Mouse (Mus musculus) myocyte (in vitro differentiated cells): ENCODE data around the gene Glrb.

Source experiments
- CEBPB ChIP-seq: IDR thresholded peaks from 2 replicates; pipeline ENCODE4 v1.6.1; 2011; ENCODE audit warnings: mild to moderate bottlenecking, moderate library complexity; ENCODE audit not compliant: poor library complexity, insufficient read depth, severe bottlenecking
- E2F4 ChIP-seq: IDR thresholded peaks from one replicate; pipeline ENCODE4 v1.6.1; 2011; ENCODE audit warnings: mild to moderate bottlenecking, control low read depth, moderate library complexity; ENCODE audit not compliant: insufficient read depth
- MAX ChIP-seq: IDR thresholded peaks from one replicate; pipeline ENCODE4 v1.6.1; 2011; ENCODE audit warnings: low read depth, mild to moderate bottlenecking, control low read depth
- MYOD1 ChIP-seq, 3 experiments: IDR thresholded peaks; one replicate each; pipeline ENCODE4 v1.6.1; 2011; ENCODE audit warnings: control low read depth in 2 of 3, low read depth in 2 of 3, mild to moderate bottlenecking in 2 of 3, moderate library complexity in 1 of 3; ENCODE audit not compliant: insufficient read length in 2 of 3, control insufficient read depth in 1 of 3
- POLR2A ChIP-seq: IDR thresholded peaks from one replicate; pipeline ENCODE4 v1.6.1; 2011; ENCODE audit warnings: low read depth, mild to moderate bottlenecking, control low read depth, moderate library complexity; ENCODE audit not compliant: insufficient read length
- POLR2AphosphoS2 ChIP-seq: IDR thresholded peaks from one replicate; pipeline ENCODE4 v1.6.1; 2011; ENCODE audit warnings: low read depth, control low read depth; ENCODE audit not compliant: insufficient read length
- TCF12 ChIP-seq: IDR thresholded peaks from one replicate; pipeline ENCODE4 v1.6.1; 2011; ENCODE audit warnings: mild to moderate bottlenecking, control low read depth; ENCODE audit not compliant: poor library complexity, insufficient read depth, severe bottlenecking
- TCF3 ChIP-seq: IDR thresholded peaks from one replicate; pipeline ENCODE4 v1.6.1; 2011; ENCODE audit warnings: low read depth, control low read depth; ENCODE audit not compliant: insufficient read length
- USF1 ChIP-seq: IDR thresholded peaks from one replicate; pipeline ENCODE4 v1.6.1; 2011; ENCODE audit warnings: low read depth, mild to moderate bottlenecking, control low read depth, moderate library complexity

GRCm38 (mm10) chr3:80878571-80878970 is 34.9 kb downstream of the Glrb start:
- TF ChIP-seq MYOD1 (IDR thresholded peaks at IDR 0.05; ENCODE audit: control insufficient read depth in 1 of 3, insufficient read length in 2 of 3, low read depth in 2 of 3) (peak in 2 of 3 experiments; percentile 55 to 69), POLR2A (no peak), POLR2AphosphoS2 (no peak), TCF3 (no peak), USF1 (no peak), TCF12 (no peak), MAX (no peak), CEBPB (no peak), E2F4 (no peak)
